Mouse (Mus musculus) layer of hippocampus, postnatal 14 days (tissue): ENCODE data around the gene Lman2. TPM values are rescaled to one million over a fixed set of nuclear protein-coding genes. Genes with fewer than 3 reads are reported as not detected.
A peak's percentile ranks its signal among the peaks of the same experiment; 100 is the strongest.

Experiments
- DNase-seq, 2 experiments: peaks; one replicate each; pipeline ENCODE4 v3.0.0; 2021 to 2022; ENCODE audit warnings: low spot score in 2 of 2, mixed read lengths in 1 of 2
- long read RNA-seq, 2 experiments: library from polyadenylated mRNA; stranded (forward); transcript quantifications; one replicate each; pipeline ENCODE4 v2.0.0; 2021
- total RNA-seq, 2 experiments: library from RNA; stranded (reverse); gene quantifications; 2 replicates each; pipeline ENCODE4 v1.2.3; 2021

The Lman2 gene
- 10 to 100 TPM; 52.4 to 53.9 TPM for total RNA-seq
- long read RNA-seq, experiment 1, full-length matches to known transcripts: 103 of 115 reads
- long read RNA-seq, experiment 1, partial matches to known transcripts: 6 of 115 reads
- long read RNA-seq, experiment 1, other reads (novel, unspliced or antisense): 6 of 115 reads
- long read RNA-seq, experiment 2, full-length matches to known transcripts: 141 of 159 reads
- long read RNA-seq, experiment 2, partial matches to known transcripts: 8 of 159 reads
- long read RNA-seq, experiment 2, other reads (novel, unspliced or antisense): 10 of 159 reads

- peak; percentile 97 to 99 for DNase-seq
Measured at GRCm38 (mm10) chr13:55362453-55363060, at the start of gene Lman2. Lman2 (minus strand) TSS chr13:55362783.

- DNase-seq: no peak
Measured at GRCm38 (mm10) chr13:55411826-55412225, 49.2 kb upstream of the Lman2 start.

- DNase-seq: no peak
Measured at GRCm38 (mm10) chr13:55408546-55409120, 46.0 kb upstream of the Lman2 start.

DNA sequence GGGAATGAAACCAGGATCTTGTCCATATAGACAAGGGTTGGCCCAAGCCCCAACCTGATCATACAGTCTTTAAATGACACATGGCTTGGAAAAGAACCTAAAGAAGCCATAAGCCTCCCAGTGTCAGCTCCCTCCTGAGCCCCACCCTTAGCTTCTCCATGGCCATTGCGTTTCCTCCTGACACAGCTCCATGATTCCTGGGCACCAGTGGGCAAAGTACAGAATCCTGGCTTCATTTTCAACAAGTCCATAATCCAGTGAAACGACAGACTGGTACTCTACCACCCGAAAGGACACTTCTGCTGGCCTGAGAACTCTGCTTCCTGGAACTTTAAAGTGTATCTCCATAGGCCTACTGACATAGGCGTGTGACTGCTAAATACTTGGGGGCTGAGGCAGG lies 44.8 kb upstream of the Lman2 start:
- DNase-seq: no peak

DNA sequence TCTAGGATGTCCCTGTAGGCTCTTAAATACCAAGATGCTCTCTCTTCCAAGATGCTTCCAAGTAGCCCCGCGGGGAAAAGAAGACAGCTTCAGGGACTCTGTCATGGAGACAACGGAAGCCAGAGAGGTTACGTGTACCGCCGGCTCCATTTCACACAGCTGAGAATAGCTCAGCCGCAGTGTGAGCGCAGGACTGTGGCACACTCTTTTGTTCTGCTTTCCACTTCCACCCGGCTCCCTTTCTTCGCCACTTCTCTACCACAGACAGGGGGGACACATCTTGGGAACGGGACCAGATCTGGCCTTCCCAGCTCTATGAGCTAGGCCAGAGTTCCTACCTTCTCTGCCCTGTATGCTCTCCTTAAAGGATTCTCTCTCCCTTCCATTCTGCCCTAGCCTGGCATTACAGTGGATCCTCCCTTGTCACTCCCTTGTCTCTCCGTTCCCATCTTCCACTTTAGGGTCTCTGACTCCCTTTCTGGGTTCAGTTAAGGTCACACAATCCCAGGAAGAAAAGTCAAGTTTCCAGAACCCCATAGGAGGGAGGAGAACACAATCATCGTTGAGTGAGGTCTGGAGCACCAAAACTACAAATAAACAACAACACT lies 43.3 kb upstream of the Lman2 start:
- no peak for DNase-seq

GRCm38 (mm10) chr13:55404853-55405782 lies 42.5 kb upstream of the Lman2 start:
- DNase-seq: peak; percentile 83

- no peak for DNase-seq
Measured at GRCm38 (mm10) chr13:55403935-55404852, 41.6 kb upstream of the Lman2 start.

DNA sequence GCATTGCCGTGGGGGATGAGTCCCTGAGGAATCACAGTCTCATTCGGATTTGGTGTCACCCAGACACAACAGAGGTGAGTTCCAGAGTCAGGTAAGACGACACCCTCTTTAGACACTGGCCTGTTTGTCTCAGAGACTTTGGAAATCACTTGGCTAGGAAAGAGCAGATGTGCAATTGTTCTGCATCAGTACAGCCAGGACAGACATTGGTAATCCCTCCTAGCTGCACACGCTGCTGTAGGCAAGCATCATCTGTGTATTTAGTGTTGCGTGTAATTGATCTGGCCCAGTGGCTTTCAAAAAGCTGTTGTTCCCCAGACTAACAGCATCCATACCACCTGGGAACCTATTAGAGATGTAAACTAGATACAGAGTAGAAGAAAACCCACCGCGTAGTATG lies 40.7 kb upstream of the Lman2 start:
- no peak for DNase-seq

- DNase-seq: no peak
Measured at GRCm38 (mm10) chr13:55400039-55400346, 37.4 kb upstream of the Lman2 start.

GRCm38 (mm10) chr13:55399300-55400038 lies 36.9 kb upstream of the Lman2 start:
- no peak for DNase-seq

GRCm38 (mm10) chr13:55398088-55398487 lies 35.5 kb upstream of the Lman2 start, which contains the start of gene Slc34a1:
Slc34a1 (plus strand) TSS chr13:55398187.
- no peak for DNase-seq

GRCm38 (mm10) chr13:55392933-55393332 lies 30.4 kb upstream of the Lman2 start:
- no peak for DNase-seq

DNA sequence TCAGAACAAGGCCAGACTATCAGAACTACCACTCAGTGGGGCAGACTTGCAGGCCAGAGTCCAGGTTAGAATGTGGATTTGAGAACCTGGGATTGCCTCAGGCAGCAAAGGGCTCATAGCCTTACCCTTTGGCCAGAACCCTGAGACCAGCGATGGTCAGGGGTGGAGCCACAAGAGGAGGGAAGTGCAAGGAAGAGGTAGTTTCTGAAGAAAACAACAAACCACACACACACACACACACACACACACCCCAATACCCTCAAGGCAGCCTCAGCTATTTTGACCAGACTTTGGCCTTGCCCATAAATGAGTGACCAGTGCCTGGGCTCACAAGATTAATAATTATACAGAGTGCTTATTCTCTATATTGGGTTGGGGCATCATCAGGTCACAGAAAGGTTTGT lies 29.0 kb upstream of the Lman2 start:
- DNase-seq: no peak

DNA sequence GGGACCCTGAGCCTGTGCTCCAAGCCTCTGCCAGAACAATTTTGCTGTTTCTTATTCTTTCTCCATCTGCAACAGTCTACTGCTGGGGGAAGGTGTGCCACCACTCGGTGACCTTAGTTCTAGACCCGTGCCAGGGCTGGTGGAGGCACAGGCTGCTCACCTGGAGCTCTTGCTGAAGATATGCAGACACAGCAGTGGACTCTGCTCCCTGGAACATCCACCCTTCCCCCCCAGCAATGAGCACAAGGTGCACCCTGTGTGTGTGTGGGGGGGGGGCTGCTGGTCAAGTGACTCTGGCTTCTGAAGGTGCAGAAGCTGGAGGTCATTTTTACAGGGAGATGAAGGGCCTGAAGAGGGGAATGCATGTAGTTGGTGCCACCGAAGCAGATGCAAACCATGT lies 28.1 kb upstream of the Lman2 start:
- DNase-seq: no peak

GRCm38 (mm10) chr13:55381790-55382189 lies 19.2 kb upstream of the Lman2 start:
- peak; percentile 47 to 69 for DNase-seq

- no peak for DNase-seq
Measured at GRCm38 (mm10) chr13:55378907-55379580, 16.5 kb upstream of the Lman2 start.

DNA sequence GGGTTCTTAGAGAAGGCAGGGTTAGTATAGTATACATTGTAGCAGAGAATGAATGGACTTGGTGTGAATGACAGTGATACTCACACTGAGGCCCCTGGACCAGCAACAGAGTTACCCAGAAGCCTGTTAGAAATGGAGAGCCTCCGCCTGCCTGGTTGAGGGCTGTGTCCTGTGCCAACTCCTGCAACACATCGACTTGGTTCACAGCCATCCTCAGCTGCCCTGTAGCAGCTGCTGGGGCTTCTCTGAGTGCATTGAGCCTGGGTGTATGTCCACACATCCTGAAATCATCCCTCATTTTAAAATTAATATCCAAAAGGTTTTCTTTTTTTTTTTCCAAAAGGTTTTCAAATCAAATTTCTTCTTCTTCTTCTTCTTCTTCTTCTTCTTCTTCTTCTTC lies 13.3 kb upstream of the Lman2 start:
- DNase-seq: no peak

DNA sequence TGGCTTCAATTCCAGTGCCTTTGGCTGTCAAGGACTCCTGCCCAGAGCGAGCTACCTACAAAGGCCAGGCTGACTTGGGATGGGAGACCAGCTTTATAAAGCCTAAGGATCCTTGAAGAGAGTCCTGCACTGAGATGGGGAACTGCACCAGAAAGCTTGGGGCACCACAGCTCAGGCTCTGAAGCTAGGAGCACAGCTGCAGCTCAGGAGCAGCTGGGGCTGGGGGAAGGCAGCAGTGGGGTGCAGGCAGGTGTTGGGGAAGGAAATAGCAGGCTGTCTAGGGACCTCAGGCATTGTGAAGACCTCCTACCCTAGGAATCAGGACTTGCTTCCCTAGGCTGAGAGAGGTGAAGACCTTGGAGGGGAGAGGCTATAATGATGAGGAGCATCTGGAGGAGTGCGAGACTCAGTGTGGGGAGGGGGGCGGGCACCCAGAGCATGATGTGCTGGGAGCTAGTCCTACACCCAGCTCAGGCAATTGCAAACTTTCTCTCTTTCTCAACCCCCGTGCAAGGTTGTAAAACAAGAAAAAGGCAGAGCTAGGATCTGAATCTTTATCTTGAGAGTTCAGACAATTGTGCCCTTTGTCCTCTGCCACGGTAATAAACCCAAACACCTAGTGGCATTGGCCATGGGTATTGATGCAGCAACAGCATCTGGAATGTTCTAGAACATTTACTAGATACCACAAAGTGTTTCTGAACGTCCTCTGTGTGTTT lies 11.8 kb upstream of the Lman2 start:
- DNase-seq: no peak
